Mouse (Mus musculus) layer of hippocampus, adult 9-10 months (tissue): ENCODE measurements around the gene Zfp664.

Source experiments
- DNase-seq: peaks from one replicate; pipeline ENCODE4 v3.0.0; 2022; ENCODE audit warnings: low spot score

Gene Zfp664

GRCm38 (mm10) chr5:124922356-124923352, 60.2 kb downstream of the Zfp664 start:
- DNase-seq: no peak

DNA sequence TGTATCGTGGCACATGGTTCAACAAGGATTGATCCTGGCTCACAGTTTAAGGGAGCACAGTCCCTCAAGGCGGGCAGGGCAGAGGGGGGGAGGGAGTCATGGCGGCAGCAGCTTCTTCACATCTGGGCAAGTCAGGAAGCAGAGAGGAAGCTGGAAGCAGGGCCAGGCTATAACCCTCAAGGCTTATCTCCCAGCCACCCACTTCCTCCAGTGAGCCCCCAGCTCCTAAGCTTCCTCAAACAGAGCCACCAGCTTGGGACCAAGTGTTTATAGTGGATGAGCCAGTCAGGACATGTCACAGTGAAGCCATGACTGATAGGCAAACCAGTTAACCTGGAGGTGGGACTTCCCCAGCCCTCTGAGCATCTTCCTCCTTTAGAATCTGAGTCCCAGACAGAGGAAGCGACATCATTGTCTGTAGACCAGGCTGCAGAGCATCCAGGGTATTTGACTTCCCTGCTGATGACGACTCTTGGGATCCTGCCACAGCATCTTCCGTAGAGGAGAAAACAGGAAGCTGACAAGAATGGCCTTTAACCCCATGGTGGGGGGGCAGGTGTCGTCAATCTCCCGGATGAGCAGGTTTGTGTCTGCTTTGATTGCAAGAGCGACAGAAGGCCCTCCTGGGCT, 67.0 kb downstream of the Zfp664 start:
- DNase-seq: no peak

DNA sequence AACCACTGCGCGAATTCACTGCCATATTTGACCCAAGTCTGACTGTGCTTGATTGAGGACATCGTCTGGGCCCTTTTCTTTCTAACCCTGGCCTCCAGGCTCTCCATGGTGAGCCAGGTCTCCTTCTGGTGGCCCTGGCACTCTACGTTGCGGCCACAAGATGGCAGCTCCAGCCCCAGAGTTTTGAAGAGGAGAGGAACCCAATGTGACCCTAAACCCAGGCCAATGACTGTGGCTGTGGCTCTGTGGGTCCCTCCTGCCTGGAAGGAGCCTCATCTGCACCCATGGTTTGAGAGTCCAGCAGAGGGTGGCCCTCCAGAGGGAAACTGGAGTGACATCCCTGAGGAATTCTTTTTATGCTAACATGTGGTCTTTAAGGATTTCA, 67.6 kb downstream of the Zfp664 start:
- DNase-seq: no peak

DNA sequence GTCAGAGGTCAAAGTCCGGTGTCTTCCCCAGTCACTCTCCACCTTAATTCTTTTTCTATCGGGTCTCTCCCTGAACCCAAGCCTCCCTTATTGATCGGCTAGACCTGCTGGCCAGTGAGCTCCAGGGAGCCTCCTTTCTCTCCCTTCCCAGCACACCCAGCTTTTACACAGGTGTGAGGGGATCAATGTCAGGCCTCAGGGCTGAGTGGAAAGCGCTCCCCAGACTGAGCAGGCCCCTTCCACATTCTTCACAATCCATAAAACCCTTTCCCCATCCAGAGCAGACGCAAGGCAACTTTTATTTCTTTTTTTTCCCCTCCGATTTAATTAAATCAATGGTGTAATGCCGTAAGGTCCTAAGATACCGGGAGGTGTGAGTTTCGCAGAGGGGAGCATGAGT, 68.1 kb downstream of the Zfp664 start:
- DNase-seq: no peak

- no peak for DNase-seq
Observed at GRCm38 (mm10) chr5:124931076-124931475, 68.6 kb downstream of the Zfp664 start.

GRCm38 (mm10) chr5:124934558-124934957, 72.1 kb downstream of the Zfp664 start:
- no peak for DNase-seq

- no peak for DNase-seq
Observed at GRCm38 (mm10) chr5:124943181-124943792, 80.8 kb downstream of the Zfp664 start.

DNA sequence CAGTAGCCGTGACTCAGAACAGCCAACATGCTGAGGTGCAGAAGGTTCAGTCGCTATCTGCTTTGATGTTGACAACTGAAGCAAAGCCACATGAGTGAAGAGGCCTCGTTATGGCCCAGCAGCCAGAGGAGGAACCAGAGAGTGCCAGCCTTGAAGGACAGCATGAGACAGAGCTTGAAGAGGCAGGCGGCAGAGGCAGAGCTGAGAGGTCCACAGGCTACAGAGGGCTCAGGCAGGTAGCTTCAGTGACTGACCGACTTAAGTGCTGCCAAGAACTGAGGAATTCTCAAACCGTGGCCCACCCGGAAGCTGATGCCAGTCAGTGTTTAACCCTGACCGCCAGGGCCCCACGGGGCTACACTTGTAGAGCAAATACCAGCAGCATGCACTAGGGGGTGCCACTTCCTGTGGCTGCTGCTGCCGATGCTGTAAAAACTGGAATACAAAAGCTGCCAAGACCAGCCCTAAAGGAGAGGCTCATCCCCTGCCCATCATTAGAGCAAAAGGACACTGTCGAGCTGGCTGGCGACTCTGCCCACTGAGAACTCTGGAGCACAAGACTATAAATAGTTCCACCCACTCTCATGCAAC, 81.4 kb downstream of the Zfp664 start:
- no peak for DNase-seq

DNA sequence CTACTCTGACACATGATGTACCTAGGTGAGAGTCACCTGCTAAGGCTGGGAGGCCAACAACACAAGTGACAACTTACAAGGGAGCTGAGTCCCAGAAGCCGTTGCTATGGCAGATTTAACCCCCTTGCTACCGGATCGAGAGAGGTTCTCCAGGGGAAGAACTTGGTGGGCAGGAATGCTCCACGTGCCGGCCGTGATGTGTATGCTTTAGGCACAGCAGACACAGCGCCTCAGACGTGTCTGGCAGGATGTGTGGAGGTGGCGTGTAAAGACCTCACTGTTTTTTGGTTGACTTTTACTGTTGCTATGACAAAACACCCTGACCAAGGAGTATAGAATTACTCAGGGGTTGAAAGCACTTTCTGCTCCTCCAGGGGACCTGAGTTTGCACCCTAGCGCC, 81.9 kb downstream of the Zfp664 start:
- no peak for DNase-seq

DNA sequence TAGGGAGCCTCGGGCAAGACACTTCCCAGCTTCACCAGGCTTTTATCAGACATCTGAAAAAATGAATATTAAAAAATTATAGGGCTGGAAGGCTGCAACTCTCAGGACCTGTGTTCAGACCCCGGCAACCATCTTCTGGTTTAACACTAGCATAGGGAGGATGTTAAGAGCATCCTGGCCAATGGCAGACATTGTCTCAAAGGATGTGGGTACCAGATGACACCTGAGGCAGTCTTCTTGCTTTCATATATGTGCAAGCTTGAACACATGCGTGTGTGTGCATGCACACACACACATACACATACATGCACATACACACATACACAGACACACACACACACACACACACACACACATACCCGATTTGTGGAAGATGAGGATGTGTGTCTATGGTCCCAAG, 82.6 kb downstream of the Zfp664 start:
- DNase-seq: no peak

- DNase-seq: no peak
Observed at GRCm38 (mm10) chr5:124950623-124951278, 88.3 kb downstream of the Zfp664 start.

DNA sequence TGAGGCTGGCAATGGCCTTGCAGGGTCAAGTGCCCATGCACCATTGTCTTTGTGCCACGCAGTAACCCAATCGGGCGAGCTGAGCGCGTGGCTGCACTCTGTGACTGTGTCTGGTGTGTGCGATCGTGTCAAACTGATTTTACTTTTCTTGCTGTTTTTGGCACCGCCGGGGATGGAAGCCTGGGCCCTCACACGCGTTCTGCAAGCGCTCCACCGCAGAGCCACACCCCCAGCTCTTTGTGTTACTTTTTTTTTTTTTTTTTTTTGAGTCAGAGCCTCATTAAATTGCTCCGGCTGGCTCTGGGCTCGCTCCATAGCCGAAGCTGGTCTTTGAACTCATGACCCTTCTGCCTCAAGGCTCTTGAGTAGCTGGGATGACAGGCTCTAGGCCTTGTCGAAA, 88.8 kb downstream of the Zfp664 start:
- DNase-seq: no peak
